Mouse (Mus musculus): Measurements from ENCODE around the gene Rack1. TPM values are rescaled to one million over a fixed set of nuclear protein-coding genes. Genes with fewer than 3 reads are reported as not detected.
"Not testable (repeated sequence)": the region's sequence is repeated elsewhere in the genome, so short reads cannot be mapped to it uniquely, and the experiment has no call there.

Rack1 gene
- polyA plus RNA-seq, 1 experiment from 2014 or later = 717 TPM

GRCm38 (mm10) chr11:48822768-48823512 lies 22.8 kb downstream of the Rack1 start:
- no peak for ATAC-seq (ENCODE audit: insufficient number of reproducible peaks, low FRiP score, low TSS enrichment, low read depth)
- H3K27ac ChIP-seq = no peak overlapping the region
- H3K27me3 ChIP-seq = 0 out of 2 replicates have a peak, but pooled peaks cover 4% of the 10 kb centered on the region
- H3K4me2 ChIP-seq = peak overlapping the region; percentile 64
- no peak overlapping the region for H3K9ac ChIP-seq
- no peaks in the 10 kb centered on the region for H3K36me3 ChIP-seq
- 36% methylated on average over 14 of the region's 14 CpGs for WGBS
- no peaks in the 10 kb centered on the region for H3K9me3 ChIP-seq
- H3K4me1 ChIP-seq = peaks cover 22% of the 10 kb centered on the region
- H3K4me3 ChIP-seq = peak overlapping the region; percentile 40

GRCm38 (mm10) chr11:48823536-48823972 lies 23.4 kb downstream of the Rack1 start:
- H3K27me3 ChIP-seq = 0 out of 2 replicates have a peak, but pooled peaks cover 4% of the 10 kb centered on the region
- no peak for ATAC-seq (ENCODE audit: insufficient number of reproducible peaks, low FRiP score, low TSS enrichment, low read depth)
- peaks cover 22% of the 10 kb centered on the region for H3K4me1 ChIP-seq
- H3K9me3 ChIP-seq = no peaks in the 10 kb centered on the region
- no peak overlapping the region for H3K27ac ChIP-seq
- peak overlapping the region; percentile 40 for H3K4me3 ChIP-seq
- no peaks in the 10 kb centered on the region for H3K36me3 ChIP-seq
- H3K9ac ChIP-seq = no peak overlapping the region
- WGBS = under 1% methylated on average over 15 of the region's 15 CpGs
- peak overlapping the region; percentile 64 for H3K4me2 ChIP-seq

GRCm38 (mm10) chr11:48824311-48824830 lies 24.2 kb downstream of the Rack1 start:
- Histone ChIP-seq H3K4me2 (peak overlapping the region; percentile 64), H3K27me3 (0 out of 2 replicates have a peak, but pooled peaks cover 4% of the 10 kb centered on the region), H3K9me3 (no peaks in the 10 kb centered on the region), H3K27ac (no peak overlapping the region), H3K36me3 (no peaks in the 10 kb centered on the region), H3K9ac (no peak overlapping the region), H3K4me1 (peaks cover 18% of the 10 kb centered on the region), H3K4me3 (peak overlapping the region; percentile 40)
- WGBS = 6% methylated on average over 22 of the region's 22 CpGs
- no peak for ATAC-seq (ENCODE audit: insufficient number of reproducible peaks, low FRiP score, low TSS enrichment, low read depth)

- WGBS = under 1% methylated on average over 47 of the region's 92 CpGs
- H3K27me3 ChIP-seq, H3K9me3 ChIP-seq, H3K36me3 ChIP-seq: not testable (repeated sequence)
- peak; percentile 84 for ATAC-seq (ENCODE audit: insufficient number of reproducible peaks, low FRiP score, low TSS enrichment, low read depth)
- H3K9ac ChIP-seq = 0 out of 2 replicates have a peak within 1 kb of the TSS, but pooled peaks have one; percentile 18
- H3K27ac ChIP-seq = peak within 1 kb of the TSS; percentile 75
- peak within 1 kb of the TSS; percentile 57 for H3K4me2 ChIP-seq
- H3K4me1 ChIP-seq = peaks cover 18% of the 10 kb centered on the region
- peak within 1 kb of the TSS; percentile 42 for H3K4me3 ChIP-seq
These were observed 26.0 kb downstream of the Rack1 start, which contains the start of the genes Trim7 and Gm12184 for GRCm38 (mm10) chr11:48825979-48826751. TSS of gene Trim7 (plus strand) at chr11:48826140. TSS of gene Gm12184 (minus strand) at chr11:48826655.

GRCm38 (mm10) chr11:48826752-48827096 lies 26.6 kb downstream of the Rack1 start:
- 0 out of 2 replicates have a peak overlapping the region, but pooled peaks have one; percentile 18 for H3K9ac ChIP-seq
- H3K27me3 ChIP-seq = 0 out of 2 replicates have a peak, but pooled peaks cover 4% of the 10 kb centered on the region
- H3K9me3 ChIP-seq = no peaks in the 10 kb centered on the region
- H3K4me1 ChIP-seq = peaks cover 18% of the 10 kb centered on the region
- no peak for ATAC-seq (ENCODE audit: insufficient number of reproducible peaks, low FRiP score, low TSS enrichment, low read depth)
- H3K4me3 ChIP-seq = peak overlapping the region; percentile 42
- peak overlapping the region; percentile 75 for H3K27ac ChIP-seq
- WGBS = 0% methylated on average over 6 of the region's 6 CpGs
- H3K36me3 ChIP-seq = no peaks in the 10 kb centered on the region
- H3K4me2 ChIP-seq = peak overlapping the region; percentile 57

- Histone ChIP-seq H3K9me3 (no peaks in the 10 kb centered on the region), H3K4me1 (peaks cover 18% of the 10 kb centered on the region), H3K36me3 (no peaks in the 10 kb centered on the region), H3K4me3 (no peak overlapping the region), H3K4me2 (no peak overlapping the region), H3K9ac (no peak overlapping the region), H3K27me3 (0 out of 2 replicates have a peak, but pooled peaks cover 4% of the 10 kb centered on the region), H3K27ac (no peak overlapping the region)
- WGBS = 77% methylated on average over 6 of the region's 6 CpGs
- no peak for ATAC-seq (ENCODE audit: insufficient number of reproducible peaks, low FRiP score, low TSS enrichment, low read depth)
These were observed 27.8 kb downstream of the Rack1 start for GRCm38 (mm10) chr11:48827926-48828325.

- ATAC-seq (ENCODE audit: insufficient number of reproducible peaks, low FRiP score, low TSS enrichment, low read depth) = no peak
- Histone ChIP-seq H3K27ac (no peak overlapping the region), H3K27me3 (no peaks in the 10 kb centered on the region), H3K4me3 (no peak overlapping the region), H3K4me2 (no peak overlapping the region), H3K36me3 (no peaks in the 10 kb centered on the region), H3K9ac (no peak overlapping the region), H3K4me1 (peaks cover 6% of the 10 kb centered on the region), H3K9me3 (no peaks in the 10 kb centered on the region)
- WGBS = 74% methylated on average over 2 of the region's 2 CpGs
These were observed 30.1 kb downstream of the Rack1 start for GRCm38 (mm10) chr11:48830279-48830678.

- Histone ChIP-seq H3K4me1 (peaks cover 6% of the 10 kb centered on the region), H3K36me3 (no peaks in the 10 kb centered on the region), H3K27ac (no peak overlapping the region), H3K9me3 (no peaks in the 10 kb centered on the region), H3K27me3 (no peaks in the 10 kb centered on the region), H3K4me2 (no peak overlapping the region), H3K4me3 (no peak overlapping the region), H3K9ac (no peak overlapping the region)
- 72% methylated on average over 2 of the region's 2 CpGs for WGBS
- ATAC-seq (ENCODE audit: insufficient number of reproducible peaks, low FRiP score, low TSS enrichment, low read depth) = no peak
These were observed 31.1 kb downstream of the Rack1 start for GRCm38 (mm10) chr11:48831273-48831672.

GRCm38 (mm10) chr11:48833078-48833730 lies 33.1 kb downstream of the Rack1 start:
- Histone ChIP-seq H3K4me1 (peaks cover 8% of the 10 kb centered on the region), H3K36me3 (no peaks in the 10 kb centered on the region), H3K9me3 (no peaks in the 10 kb centered on the region), H3K27me3 (no peaks in the 10 kb centered on the region), H3K9ac (no peak overlapping the region), H3K4me3 (peak overlapping the region; percentile 59), H3K4me2 (peak overlapping the region; percentile 54), H3K27ac (no peak overlapping the region)
- ATAC-seq (ENCODE audit: insufficient number of reproducible peaks, low FRiP score, low TSS enrichment, low read depth) = no peak
- WGBS = 36% methylated on average over 9 of the region's 9 CpGs

GRCm38 (mm10) chr11:48833731-48834639 lies 33.9 kb downstream of the Rack1 start:
- H3K9me3 ChIP-seq = no peaks in the 10 kb centered on the region
- H3K36me3 ChIP-seq = no peaks in the 10 kb centered on the region
- H3K27me3 ChIP-seq = no peaks in the 10 kb centered on the region
- H3K4me1 ChIP-seq = peaks cover 13% of the 10 kb centered on the region
- H3K4me3 ChIP-seq = peak overlapping the region; percentile 59
- WGBS = under 1% methylated on average over 30 of the region's 30 CpGs
- peak; percentile 85 for ATAC-seq (ENCODE audit: insufficient number of reproducible peaks, low FRiP score, low TSS enrichment, low read depth)
- peak overlapping the region; percentile 54 for H3K4me2 ChIP-seq
- peak overlapping the region; percentile 39; the same call in 1 of the 2 replicates for H3K9ac ChIP-seq
- peak overlapping the region; percentile 85 for H3K27ac ChIP-seq
